Mouse (Mus musculus): ENCODE results near the gene Slco3a1.

Slco3a1 gene

DNA sequence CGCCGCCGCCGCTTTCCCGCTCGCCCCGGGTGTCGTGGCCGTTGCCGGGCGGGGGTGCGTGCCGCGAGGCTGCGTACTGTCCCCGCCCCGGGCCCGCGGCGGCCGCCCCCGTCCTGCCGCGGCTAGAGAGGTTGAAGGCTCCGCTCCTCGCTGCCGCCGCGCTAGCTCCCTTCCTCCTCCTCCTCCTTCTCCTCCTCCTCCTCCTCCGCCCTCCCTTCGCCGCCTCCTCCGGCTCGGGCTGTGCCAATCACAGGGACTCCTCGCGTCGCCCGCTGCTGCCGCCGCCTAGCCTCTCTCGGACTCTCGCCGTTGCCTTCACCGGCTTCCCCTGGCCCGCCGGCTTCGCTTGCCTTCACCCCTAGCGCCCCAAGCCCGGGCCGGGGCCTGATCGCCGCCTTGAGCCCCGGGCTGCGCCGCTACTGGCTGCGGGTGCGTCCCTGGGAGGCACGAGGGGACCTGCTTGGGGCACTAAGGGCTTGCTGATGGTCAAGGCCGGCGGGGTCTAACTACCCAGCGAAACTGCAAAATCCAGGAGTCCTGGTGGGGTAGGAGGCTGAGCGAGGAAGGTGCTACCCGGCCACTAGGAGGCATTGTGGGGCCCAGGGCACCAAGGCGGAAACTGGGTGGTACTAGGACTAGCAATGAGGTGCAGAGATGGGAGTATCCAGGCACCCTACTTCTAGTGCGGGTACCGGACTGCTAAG lies at the start of gene Slco3a1:
Slco3a1 (minus strand) TSS at position 173 of the 704 bp plus-strand sequence.
- DNase-seq, result peak; percentile 87

- DNase-seq, result no peak
Measured at GRCm38 (mm10) chr7:74600996-74601395, 46.4 kb upstream of the Slco3a1 start.

- no peak for DNase-seq
Measured at GRCm38 (mm10) chr7:74579411-74579810, 24.8 kb upstream of the Slco3a1 start.

- DNase-seq, result peak; percentile 26
Measured at GRCm38 (mm10) chr7:74575678-74576077, 21.1 kb upstream of the Slco3a1 start.

DNA sequence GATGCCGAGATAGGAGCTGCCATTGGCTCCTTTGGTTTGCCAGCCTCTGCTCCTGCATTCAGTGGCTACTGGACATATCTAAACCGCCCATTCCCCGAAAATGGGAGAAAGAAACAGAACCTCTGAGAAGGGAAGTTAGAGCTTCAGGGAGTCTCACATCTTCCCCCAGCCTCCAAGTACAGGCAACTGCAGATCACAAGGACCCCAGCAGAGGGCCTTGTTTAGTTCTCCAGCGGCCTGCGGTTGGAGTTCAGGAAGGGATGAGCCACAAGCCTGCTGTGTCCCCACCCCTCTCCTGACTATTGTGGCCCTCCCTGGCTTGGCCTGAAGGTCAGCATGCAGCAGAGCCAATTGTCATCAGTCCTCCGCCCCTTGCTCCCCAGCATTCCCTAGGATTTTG lies 836 bp upstream of the Slco3a1 start:
- DNase-seq, result peak; percentile 89

DNA sequence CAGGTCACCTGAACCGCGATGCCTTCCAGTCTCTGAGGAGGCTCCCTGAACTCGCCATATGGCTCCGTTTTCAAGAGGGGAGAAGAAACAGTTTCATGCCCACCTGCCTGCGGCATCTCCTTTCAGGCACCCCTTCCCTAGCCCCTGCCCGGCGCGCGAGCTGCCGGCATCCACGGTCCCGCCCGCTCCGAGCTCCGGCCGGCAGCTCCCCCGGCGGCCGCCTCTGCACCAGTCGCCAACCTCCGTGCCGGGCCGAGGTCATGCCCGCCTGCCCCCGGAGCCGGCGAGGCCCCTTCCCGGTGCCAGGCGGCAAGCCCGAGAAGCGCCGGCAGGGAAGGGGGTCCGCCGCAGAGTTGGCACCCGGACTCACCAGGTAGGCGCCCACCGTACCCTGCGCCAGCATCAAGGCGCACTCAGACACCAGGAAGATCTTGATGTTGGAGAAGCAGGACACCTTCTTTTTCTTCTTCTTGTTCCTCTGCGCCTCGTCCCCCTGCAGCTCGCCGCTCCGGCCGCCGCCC lies 479 bp downstream of the Slco3a1 start:
- peak; percentile 66 for DNase-seq

GRCm38 (mm10) chr7:74553111-74553650 lies 1.4 kb downstream of the Slco3a1 start:
- no peak for DNase-seq

- DNase-seq, result no peak
Measured at GRCm38 (mm10) chr7:74552546-74552945, 2.0 kb downstream of the Slco3a1 start.

GRCm38 (mm10) chr7:74552000-74552358 lies 2.6 kb downstream of the Slco3a1 start:
- no peak for DNase-seq

GRCm38 (mm10) chr7:74551338-74551999 lies 3.1 kb downstream of the Slco3a1 start:
- no peak for DNase-seq

- DNase-seq, result no peak
Measured at GRCm38 (mm10) chr7:74549686-74550085, 4.9 kb downstream of the Slco3a1 start.

DNA sequence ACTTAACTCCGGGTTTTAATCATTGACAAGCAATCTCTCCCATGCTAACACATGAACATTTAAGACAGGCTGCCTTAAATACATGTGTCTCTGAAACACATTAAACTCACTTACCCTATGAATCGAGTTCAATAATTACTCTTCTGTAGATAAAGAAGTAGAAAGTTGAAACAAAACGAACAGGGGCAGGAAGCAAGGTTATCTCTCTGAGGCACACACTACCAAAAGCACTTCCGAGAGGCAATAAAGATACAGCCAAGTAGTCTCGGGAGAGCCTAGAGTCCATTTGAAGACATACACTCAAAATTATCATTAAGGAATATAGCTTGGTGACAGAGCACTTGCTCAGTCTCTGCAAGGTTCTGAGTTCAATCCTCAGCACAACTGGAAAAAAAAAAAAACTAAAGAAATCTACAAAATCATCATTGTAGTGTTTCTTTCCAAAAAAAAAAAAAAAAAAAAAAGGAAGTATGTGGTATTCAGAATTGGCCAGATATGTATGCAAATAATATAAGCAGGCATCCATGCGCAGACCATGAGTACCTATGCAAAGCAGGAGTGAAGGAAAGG lies 5.5 kb downstream of the Slco3a1 start:
- DNase-seq, result no peak

- no peak for DNase-seq
Measured at GRCm38 (mm10) chr7:74546691-74547090, 7.9 kb downstream of the Slco3a1 start.

GRCm38 (mm10) chr7:74545498-74545990 lies 9.0 kb downstream of the Slco3a1 start:
- DNase-seq, result no peak

GRCm38 (mm10) chr7:74544306-74544705 lies 10.3 kb downstream of the Slco3a1 start:
- no peak for DNase-seq

GRCm38 (mm10) chr7:74541958-74542357 lies 12.6 kb downstream of the Slco3a1 start:
- no peak for DNase-seq

DNA sequence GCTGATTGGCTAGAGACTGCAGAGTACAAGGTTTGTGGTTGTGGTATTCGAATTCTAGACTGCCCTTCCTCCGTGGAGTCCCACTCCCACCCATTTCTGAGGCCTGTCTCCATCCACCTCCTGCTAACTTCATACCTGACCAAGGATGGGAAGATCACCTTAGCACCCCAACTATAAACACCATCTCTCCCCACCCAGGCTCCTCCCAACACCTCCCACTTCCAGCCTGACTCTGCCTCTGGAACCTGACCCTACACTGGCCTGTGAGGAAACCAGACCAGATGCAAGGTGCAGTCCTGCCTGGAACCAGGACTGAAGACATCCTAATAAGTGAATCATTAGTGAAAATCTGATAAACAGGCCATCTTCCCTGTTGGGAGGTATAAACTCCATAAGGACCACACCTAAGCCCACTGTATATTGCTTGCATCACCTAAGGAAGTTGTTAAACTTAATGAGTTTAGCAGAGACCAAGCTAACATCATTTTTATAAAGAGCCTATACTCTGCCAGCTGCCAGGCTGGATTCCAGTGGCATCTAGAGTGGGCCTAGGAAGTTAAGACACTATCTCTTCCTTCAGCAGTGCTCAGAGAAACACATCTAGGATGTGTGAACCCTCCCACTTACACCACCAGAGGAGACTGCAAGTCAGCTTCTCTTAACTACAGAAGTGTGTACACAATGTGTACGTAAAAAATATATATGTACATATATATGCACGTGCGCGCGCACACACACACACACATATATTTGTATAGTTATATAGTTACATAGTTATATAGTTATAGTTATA lies 13.5 kb downstream of the Slco3a1 start:
- no peak for DNase-seq

DNA sequence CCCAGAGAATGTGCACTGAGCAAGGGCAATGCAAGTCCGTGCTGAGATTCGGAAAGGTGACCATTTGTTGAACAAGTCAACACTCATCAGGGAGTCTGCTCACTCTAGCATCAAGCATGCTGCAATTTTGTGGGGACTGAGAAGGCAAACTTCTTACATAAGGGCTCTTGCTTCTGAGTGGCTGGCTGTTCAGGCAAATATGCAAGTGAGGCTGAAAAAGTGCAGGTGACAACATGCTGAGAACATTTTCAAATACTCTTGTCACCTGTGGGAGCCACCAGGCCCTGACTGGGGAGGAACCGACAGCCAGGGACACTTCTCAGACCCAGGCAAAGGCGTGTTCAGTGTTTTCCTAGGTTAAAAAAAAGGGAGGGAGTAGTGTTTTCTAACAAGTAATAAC lies 18.4 kb downstream of the Slco3a1 start:
- DNase-seq, result peak; percentile 48

GRCm38 (mm10) chr7:74531468-74532097 lies 23.0 kb downstream of the Slco3a1 start:
- DNase-seq, result no peak

GRCm38 (mm10) chr7:74529877-74530276 lies 24.7 kb downstream of the Slco3a1 start:
- DNase-seq, result no peak

DNA sequence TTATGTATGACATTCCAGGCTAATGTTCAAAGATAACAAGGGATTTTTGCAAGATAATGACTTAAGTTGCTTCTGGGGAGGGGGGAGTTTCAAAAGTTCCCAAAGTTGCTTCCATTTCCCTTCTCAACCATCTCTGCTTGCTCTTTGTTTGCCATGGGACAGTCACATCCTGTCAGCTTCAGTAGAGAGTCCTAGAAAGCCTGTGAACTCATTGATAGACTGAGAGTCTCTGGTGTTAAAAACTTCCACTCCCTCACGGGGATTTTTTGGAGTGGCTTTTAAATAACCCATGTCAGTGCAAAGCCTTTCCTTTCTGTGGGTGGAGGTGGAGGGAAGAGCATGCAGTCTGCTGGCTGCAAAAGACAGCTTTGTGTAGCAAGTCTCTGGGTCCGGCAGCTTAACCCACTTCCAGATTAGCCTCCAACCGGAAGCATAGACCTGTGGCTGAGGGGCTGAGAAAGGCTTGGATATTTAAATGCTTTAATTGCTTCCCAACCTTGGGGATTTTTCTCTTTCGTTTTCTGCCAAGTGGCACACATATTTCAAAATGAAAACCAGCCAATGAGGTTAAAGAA lies 25.3 kb downstream of the Slco3a1 start:
- no peak for DNase-seq

DNA sequence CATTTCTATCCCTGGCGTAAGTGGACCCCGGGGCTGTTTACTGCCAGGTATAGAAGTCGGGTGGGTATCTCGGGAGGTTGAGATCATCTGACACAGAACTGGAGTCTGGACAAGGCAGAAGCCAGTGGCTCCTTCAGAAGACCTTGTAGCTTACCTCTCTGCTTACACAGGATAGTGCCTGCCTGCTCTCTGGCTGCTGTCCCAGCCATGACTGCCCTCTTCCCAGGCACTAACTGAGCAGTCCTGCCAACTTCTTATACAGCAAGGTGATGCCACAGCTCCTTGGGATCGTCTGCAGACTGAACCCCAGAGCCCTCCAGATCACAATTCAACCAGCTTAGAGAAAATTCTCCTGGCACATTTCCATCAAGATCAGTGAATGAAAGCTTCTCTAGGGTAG lies 26.4 kb downstream of the Slco3a1 start:
- DNase-seq, result no peak
